Mouse (Mus musculus): Measurements from ENCODE around the gene Fkbp1b.
"Not testable (repeated sequence)": the region's sequence is repeated elsewhere in the genome, so short reads cannot be mapped to it uniquely, and the experiment has no call there.

Fkbp1b gene

GRCm38 (mm10) chr12:4841392-4841887, at the start of gene Fkbp1b:
TSS of gene Fkbp1b (minus strand) at chr12:4841591.
- peak; percentile 65 for DNase-seq (ENCODE audit: low read depth, low spot score)

- DNase-seq (ENCODE audit: low read depth, low spot score) = no peak
These were observed 48.5 kb upstream of the Fkbp1b start for GRCm38 (mm10) chr12:4889891-4890290.

- no peak for DNase-seq (ENCODE audit: low read depth, low spot score)
These were observed 47.9 kb upstream of the Fkbp1b start for GRCm38 (mm10) chr12:4889251-4889650.

- DNase-seq (ENCODE audit: low read depth, low spot score) = no peak
These were observed 47.3 kb upstream of the Fkbp1b start for GRCm38 (mm10) chr12:4888739-4889138.

GRCm38 (mm10) chr12:4886581-4886980, 45.2 kb upstream of the Fkbp1b start:
- not testable (repeated sequence) for DNase-seq (ENCODE audit: low read depth, low spot score)

GRCm38 (mm10) chr12:4885062-4885461, 43.7 kb upstream of the Fkbp1b start:
- no peak for DNase-seq (ENCODE audit: low read depth, low spot score)

GRCm38 (mm10) chr12:4882086-4882485, 40.7 kb upstream of the Fkbp1b start:
- DNase-seq (ENCODE audit: low read depth, low spot score) = no peak

- DNase-seq (ENCODE audit: low read depth, low spot score) = peak; percentile 19
These were observed 37.7 kb upstream of the Fkbp1b start for GRCm38 (mm10) chr12:4879048-4879447.

- DNase-seq (ENCODE audit: low read depth, low spot score) = no peak
These were observed 36.9 kb upstream of the Fkbp1b start for GRCm38 (mm10) chr12:4878296-4878783.

GRCm38 (mm10) chr12:4875623-4876022, 34.2 kb upstream of the Fkbp1b start:
- no peak for DNase-seq (ENCODE audit: low read depth, low spot score)

GRCm38 (mm10) chr12:4874161-4874927, 33.0 kb upstream of the Fkbp1b start, which contains the start of gene Mfsd2b:
TSS of gene Mfsd2b (minus strand) at chr12:4874359.
- DNase-seq (ENCODE audit: low read depth, low spot score) = peak; percentile 61

- no peak for DNase-seq (ENCODE audit: low read depth, low spot score)
These were observed 32.1 kb upstream of the Fkbp1b start for GRCm38 (mm10) chr12:4873531-4873930.

GRCm38 (mm10) chr12:4872983-4873477, 31.6 kb upstream of the Fkbp1b start:
- DNase-seq (ENCODE audit: low read depth, low spot score) = no peak

- no peak for DNase-seq (ENCODE audit: low read depth, low spot score)
These were observed 30.9 kb upstream of the Fkbp1b start for GRCm38 (mm10) chr12:4872273-4872672.

- no peak for DNase-seq (ENCODE audit: low read depth, low spot score)
These were observed 29.9 kb upstream of the Fkbp1b start for GRCm38 (mm10) chr12:4871260-4871659.

- no peak for DNase-seq (ENCODE audit: low read depth, low spot score)
These were observed 27.5 kb upstream of the Fkbp1b start for GRCm38 (mm10) chr12:4868924-4869323.

GRCm38 (mm10) chr12:4864338-4864690, 22.9 kb upstream of the Fkbp1b start:
- DNase-seq (ENCODE audit: low read depth, low spot score) = peak; percentile 57

GRCm38 (mm10) chr12:4863654-4864337, 22.4 kb upstream of the Fkbp1b start:
- DNase-seq (ENCODE audit: low read depth, low spot score) = peak; percentile 54

GRCm38 (mm10) chr12:4862672-4863071, 21.3 kb upstream of the Fkbp1b start:
- DNase-seq (ENCODE audit: low read depth, low spot score) = no peak

GRCm38 (mm10) chr12:4859241-4859914, 18.0 kb upstream of the Fkbp1b start:
- DNase-seq (ENCODE audit: low read depth, low spot score) = no peak

- DNase-seq (ENCODE audit: low read depth, low spot score) = no peak
These were observed 15.4 kb upstream of the Fkbp1b start for GRCm38 (mm10) chr12:4856834-4857233.

GRCm38 (mm10) chr12:4856160-4856559, 14.8 kb upstream of the Fkbp1b start:
- no peak for DNase-seq (ENCODE audit: low read depth, low spot score)
